Comparison of ENCODE assay signal across 10 mouse cellular contexts in the genomic region with DNA sequence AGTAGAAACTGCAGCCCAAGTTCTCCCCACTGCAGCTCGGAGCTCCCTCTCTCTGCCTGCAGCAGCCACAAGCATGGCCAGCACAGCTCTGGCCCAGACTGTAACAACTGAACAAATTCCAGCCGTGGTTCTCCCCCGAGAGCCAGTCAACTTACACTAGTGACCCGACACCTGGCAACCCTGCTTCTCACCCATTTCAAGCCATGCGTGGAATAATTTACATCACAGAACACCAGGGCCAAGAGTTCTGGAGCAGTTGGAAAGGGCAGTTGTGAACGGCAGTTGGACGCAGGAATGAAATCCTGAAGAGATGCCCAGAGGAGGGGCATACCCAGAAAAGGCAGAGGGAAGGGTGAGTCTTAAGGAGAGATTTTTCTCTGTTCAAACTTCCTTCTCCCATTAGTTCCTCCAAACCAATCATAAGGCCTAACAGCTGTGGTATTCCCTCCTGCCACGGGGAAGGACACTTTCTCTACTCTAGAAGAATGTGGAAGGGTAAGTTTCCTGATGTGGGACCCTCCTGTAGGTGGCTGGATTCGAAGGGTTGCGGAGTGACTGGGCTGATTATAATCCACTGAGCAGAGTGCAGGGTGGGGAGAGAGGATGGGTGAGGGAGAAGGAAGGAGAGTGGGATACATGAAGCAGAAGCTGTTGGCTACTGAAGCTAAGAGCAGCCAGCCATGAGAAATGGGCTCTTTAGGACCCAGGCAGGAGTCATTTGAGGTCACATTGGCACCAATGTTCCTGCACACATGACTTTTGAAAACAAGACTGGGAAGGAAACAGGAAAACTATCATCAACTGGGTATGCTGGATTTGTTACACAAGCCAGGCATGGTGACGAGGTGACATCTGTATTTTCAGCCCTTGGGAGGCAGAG. TPM values are rescaled to one million over a fixed set of nuclear protein-coding genes. Genes with fewer than 3 reads are reported as not detected.
DNase-seq lines count a peak whose midpoint lies in the region; ATAC-seq and TF ChIP-seq lines count a peak whose summit lies in the region.
"Had no signal": no experiment of that assay in that cellular context is flagged by ENCODE, and none has a peak within 500 bp of the region (broad histone marks: within the 10 kb centered on the region; RNA-seq: fewer than 3 reads in every experiment).

No protein-coding gene starts in this region.

- TF ChIP-seq POLR2A in cerebellum, adult 2 months (IDR thresholded peaks at IDR 0.05; ENCODE audit: borderline replicate concordance, insufficient read depth, low read length), result no peak

- DNase-seq in cerebellum, adult 2 months, result no peak
- no peak for DNase-seq in cerebellum, adult 9-10 months
- DNase-seq in Muller cell, postnatal 12 days (ENCODE audit: inconsistent ontology term), result peak; percentile 70
- peak; percentile 69 to 80 for DNase-seq in heart, adult 9 months (ENCODE audit: low spot score in 2 of 2)
- DNase-seq in right cerebral cortex, postnatal 14 days, result no peak
- DNase-seq in right cerebral cortex, postnatal 36 days (ENCODE audit: low spot score in 2 of 2), result no peak
- no peak for DNase-seq in left cerebral cortex, adult 18-20 months (ENCODE audit: low spot score in 2 of 2)
- DNase-seq: thymus, postnatal 4 days had no signal

- H3K4me1 ChIP-seq in cerebellum, adult 2 months (ENCODE audit: control insufficient read depth, insufficient read depth, low read length), result peaks cover 22% of the 10 kb centered on the region
- peaks cover 9% of the 10 kb centered on the region for H3K4me1 ChIP-seq in limb, embryonic 13.5 days

- H3K27me3 ChIP-seq in cerebellum, adult 2 months (ENCODE audit: control insufficient read depth, insufficient read depth, low read length), result no peaks in the 10 kb centered on the region
- no peaks in the 10 kb centered on the region for H3K27me3 ChIP-seq in limb, embryonic 13.5 days
- H3K27me3 ChIP-seq: embryonic facial prominence, embryonic 12.5 days had no signal

- H3K4me2 ChIP-seq in limb, embryonic 13.5 days (replicated peaks), result no peak overlapping the region
- H3K4me2 ChIP-seq: embryonic facial prominence, embryonic 12.5 days had no signal

- H3K27ac ChIP-seq in cerebellum, adult 2 months (ENCODE audit: insufficient read depth, low read length), result 0 out of 2 replicates have a peak overlapping the region, but pooled peaks have one; percentile 3
- peak overlapping the region; percentile 22; the same call in 1 of the 2 replicates for H3K27ac ChIP-seq in limb, embryonic 13.5 days
- H3K27ac ChIP-seq: embryonic facial prominence, embryonic 12.5 days had no signal

- no peaks in the 10 kb centered on the region for H3K9me3 ChIP-seq in limb, embryonic 13.5 days
- H3K9me3 ChIP-seq: embryonic facial prominence, embryonic 12.5 days had no signal

- H3K36me3 ChIP-seq in limb, embryonic 13.5 days, result peaks cover 25% of the 10 kb centered on the region

- TF ChIP-seq CTCF in cerebellum, adult 2 months (IDR thresholded peaks at IDR 0.05; ENCODE audit: borderline replicate concordance, insufficient read depth, low read depth, low read length), result no peak

- H3K4me3 ChIP-seq in cerebellum, adult 2 months (replicated peaks; ENCODE audit: insufficient read depth, low read depth, low read length), result no peak overlapping the region
- H3K4me3 ChIP-seq in limb, embryonic 13.5 days, result no peak overlapping the region
- H3K4me3 ChIP-seq: embryonic facial prominence, embryonic 12.5 days had no signal

- 18% methylated on average over 11 of the region's 11 CpGs for WGBS in cerebellum, adult 2 months
- WGBS in limb, embryonic 13.5 days, result 56% methylated on average over 11 of the region's 11 CpGs

- 0 out of 2 replicates have a peak overlapping the region, but pooled peaks have one; percentile 5 for H3K9ac ChIP-seq in limb, embryonic 13.5 days
- H3K9ac ChIP-seq: embryonic facial prominence, embryonic 12.5 days had no signal

- ATAC-seq in limb, embryonic 13.5 days (ENCODE audit: low FRiP score, low read depth), result no peak

RNA-seq across cellular contexts. Expression of gene Bicral, which starts 25.9 kb away (rescaled TPM):
- polyA plus RNA-seq in cerebellum, adult 2 months (2012; rRNA removed), result 35.9 and 36.8 TPM in 2 replicates
- 3.9 and 4.6 TPM in 2 replicates for polyA plus RNA-seq in limb, embryonic 13.5 days (2015; fragmentation: Nextera tagmentation; extraction: Ambion mirVana)
- 10 to 100 TPM; 53.2 to 58.9 TPM for total RNA-seq in left cerebral cortex, adult 18-20 months (2021)

RNA-seq across cellular contexts. Expression of gene Rpl7l1, which starts 49.9 kb away (rescaled TPM):
- polyA plus RNA-seq in cerebellum, adult 2 months (2012; rRNA removed), result 60.2 and 61.6 TPM in 2 replicates
- 175 and 176 TPM in 2 replicates for polyA plus RNA-seq in limb, embryonic 13.5 days (2015; fragmentation: Nextera tagmentation; extraction: Ambion mirVana)
- 10 to 100 TPM; 48.2 to 53.2 TPM for total RNA-seq in left cerebral cortex, adult 18-20 months (2021)

RNA-seq across cellular contexts. Expression of gene Tbcc, which starts 58.1 kb away (rescaled TPM):
- polyA plus RNA-seq in cerebellum, adult 2 months (2012; rRNA removed), result 24.9 and 25.3 TPM in 2 replicates
- 57.8 and 58.0 TPM in 2 replicates for polyA plus RNA-seq in limb, embryonic 13.5 days (2015; fragmentation: Nextera tagmentation; extraction: Ambion mirVana)
- total RNA-seq in left cerebral cortex, adult 18-20 months (2021), result 10 to 100 TPM; 33.5 to 33.8 TPM

RNA-seq across cellular contexts. Expression of gene 2310039H08Rik, which starts 59.9 kb away (rescaled TPM):
- polyA plus RNA-seq in cerebellum, adult 2 months (2012; rRNA removed), result 22.0 and 22.1 TPM in 2 replicates
- polyA plus RNA-seq in limb, embryonic 13.5 days (2015; fragmentation: Nextera tagmentation; extraction: Ambion mirVana), result 70.5 and 75.2 TPM in 2 replicates
- total RNA-seq in left cerebral cortex, adult 18-20 months (2021), result 1 to 10 TPM; 6.4 to 8.3 TPM

Comparison
In these comparisons a context has a peak if more than half of its experiments do, and no peak if none do; other contexts are left out.
1. DNase-seq: peak in Muller cell, postnatal 12 days (single experiment) and heart, adult 9 months (2 of 2); none in cerebellum, adult 2 months (0 of 2), cerebellum, adult 9-10 months (single experiment), right cerebral cortex, postnatal 14 days (single experiment), right cerebral cortex, postnatal 36 days (0 of 2) and left cerebral cortex, adult 18-20 months (0 of 2).